Mouse (Mus musculus) myocyte (in vitro differentiated cells): ENCODE results near the gene Tmem255b. TPM values are rescaled to one million over a fixed set of nuclear protein-coding genes. Genes with fewer than 3 reads are reported as not detected.

Experiments used
- H3K27me3 ChIP-seq: one replicate; pipeline ENCODE4 v1.6.1; 2011; ENCODE audit not compliant: control insufficient read depth, insufficient read depth, insufficient read length
- H3K36me3 ChIP-seq: one replicate; pipeline ENCODE4 v1.6.1; 2011; ENCODE audit not compliant: control insufficient read depth, insufficient read depth
- H3K4me2 ChIP-seq: one replicate; pipeline ENCODE4 v1.6.1; 2011; ENCODE audit warnings: low read depth, control low read depth
- H3K4me3 ChIP-seq: one replicate; pipeline ENCODE4 v1.5.1; 2011; ENCODE audit warnings: mild to moderate bottlenecking, control low read depth, moderate library complexity
- H3K79me2 ChIP-seq: one replicate; pipeline ENCODE4 v1.6.1; 2011; ENCODE audit not compliant: control insufficient read depth, insufficient read depth
- H3ac ChIP-seq: one replicate; pipeline ENCODE4 v1.6.1; 2011; ENCODE audit not compliant: control insufficient read depth, insufficient read length
- CEBPB ChIP-seq: IDR thresholded peaks from 2 replicates; pipeline ENCODE4 v1.6.1; 2011; ENCODE audit warnings: mild to moderate bottlenecking, moderate library complexity; ENCODE audit not compliant: poor library complexity, insufficient read depth, severe bottlenecking
- E2F4 ChIP-seq: IDR thresholded peaks from one replicate; pipeline ENCODE4 v1.6.1; 2011; ENCODE audit warnings: mild to moderate bottlenecking, control low read depth, moderate library complexity; ENCODE audit not compliant: insufficient read depth
- MAX ChIP-seq: IDR thresholded peaks from one replicate; pipeline ENCODE4 v1.6.1; 2011; ENCODE audit warnings: low read depth, mild to moderate bottlenecking, control low read depth
- MYOD1 ChIP-seq, 3 experiments: IDR thresholded peaks; one replicate each; pipeline ENCODE4 v1.6.1; 2011; ENCODE audit warnings: control low read depth in 2 of 3, low read depth in 2 of 3, mild to moderate bottlenecking in 2 of 3, moderate library complexity in 1 of 3; ENCODE audit not compliant: insufficient read length in 2 of 3, control insufficient read depth in 1 of 3
- MYOG ChIP-seq, 3 experiments: IDR thresholded peaks; one replicate each; pipeline ENCODE4 v1.6.1; 2011; ENCODE audit warnings: control low read depth in 2 of 3, low read depth in 2 of 3, mild to moderate bottlenecking in 2 of 3; ENCODE audit not compliant: insufficient read length in 2 of 3, control insufficient read depth in 1 of 3, insufficient read depth in 1 of 3
- POLR2A ChIP-seq: IDR thresholded peaks from one replicate; pipeline ENCODE4 v1.6.1; 2011; ENCODE audit warnings: low read depth, mild to moderate bottlenecking, control low read depth, moderate library complexity; ENCODE audit not compliant: insufficient read length
- POLR2AphosphoS2 ChIP-seq: IDR thresholded peaks from one replicate; pipeline ENCODE4 v1.6.1; 2011; ENCODE audit warnings: low read depth, control low read depth; ENCODE audit not compliant: insufficient read length
- REST ChIP-seq: IDR thresholded peaks from one replicate; pipeline ENCODE4 v1.6.1; 2011; ENCODE audit warnings: mild to moderate bottlenecking, control low read depth, moderate library complexity; ENCODE audit not compliant: insufficient read depth, insufficient read length
- SRF ChIP-seq: IDR thresholded peaks from one replicate; pipeline ENCODE4 v1.6.1; 2011; ENCODE audit warnings: low read depth; ENCODE audit not compliant: control insufficient read depth, insufficient read length
- TCF12 ChIP-seq: IDR thresholded peaks from one replicate; pipeline ENCODE4 v1.6.1; 2011; ENCODE audit warnings: mild to moderate bottlenecking, control low read depth; ENCODE audit not compliant: poor library complexity, insufficient read depth, severe bottlenecking
- TCF3 ChIP-seq: IDR thresholded peaks from one replicate; pipeline ENCODE4 v1.6.1; 2011; ENCODE audit warnings: low read depth, control low read depth; ENCODE audit not compliant: insufficient read length
- USF1 ChIP-seq: IDR thresholded peaks from one replicate; pipeline ENCODE4 v1.6.1; 2011; ENCODE audit warnings: low read depth, mild to moderate bottlenecking, control low read depth, moderate library complexity
- polyA plus RNA-seq: library from polyadenylated mRNA; unstranded; fragments of >200 nt; fragmentation: generic; extraction: Trizol; gene quantifications from one replicate; pipeline ENCODE4 v1.2.1, GENCODE M21; 2012; ENCODE audit warnings: missing spikeins

Tmem255b gene
- polyA plus RNA-seq, 1 experiment, result not detected

DNA sequence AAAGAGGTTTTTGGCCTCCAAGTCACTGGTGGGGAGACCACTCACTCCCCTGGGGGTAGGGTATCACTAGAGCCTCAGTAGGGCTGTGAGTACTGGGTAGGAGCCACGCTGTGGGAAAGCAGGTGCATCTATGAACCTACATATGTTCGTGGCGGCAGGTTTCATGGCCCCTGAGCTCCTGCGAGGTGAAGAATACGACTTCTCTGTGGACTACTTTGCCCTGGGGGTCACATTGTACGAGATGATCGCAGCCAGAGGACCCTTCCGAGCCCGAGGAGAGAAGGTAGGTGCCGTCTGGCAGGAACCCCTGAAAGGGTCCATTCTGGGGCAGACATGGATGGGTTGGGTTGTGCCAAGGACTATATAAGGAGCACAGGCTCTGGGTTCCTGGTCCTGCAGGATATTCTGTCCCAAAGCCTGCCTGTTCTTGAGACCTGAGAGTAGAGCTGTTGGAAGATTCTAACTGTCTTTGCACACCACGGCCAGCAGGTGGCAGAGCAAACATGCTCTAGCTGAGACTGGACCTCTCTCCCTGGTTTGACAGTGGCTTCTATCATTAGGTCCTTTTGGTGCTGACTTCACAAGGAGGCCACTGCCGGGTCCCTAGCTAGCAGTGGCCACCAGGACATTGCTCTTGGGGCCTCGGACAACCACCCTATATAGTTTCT lies 22.0 kb upstream of the Tmem255b start:
- no peak overlapping the region for H3ac ChIP-seq
- H3K4me2 ChIP-seq, result no peak overlapping the region
- TF ChIP-seq SRF, result no peak
- no peak overlapping the region for H3K4me3 ChIP-seq
- peaks cover 44% of the 10 kb centered on the region for H3K27me3 ChIP-seq
- no peaks in the 10 kb centered on the region for H3K79me2 ChIP-seq
- H3K36me3 ChIP-seq, result no peaks in the 10 kb centered on the region

DNA sequence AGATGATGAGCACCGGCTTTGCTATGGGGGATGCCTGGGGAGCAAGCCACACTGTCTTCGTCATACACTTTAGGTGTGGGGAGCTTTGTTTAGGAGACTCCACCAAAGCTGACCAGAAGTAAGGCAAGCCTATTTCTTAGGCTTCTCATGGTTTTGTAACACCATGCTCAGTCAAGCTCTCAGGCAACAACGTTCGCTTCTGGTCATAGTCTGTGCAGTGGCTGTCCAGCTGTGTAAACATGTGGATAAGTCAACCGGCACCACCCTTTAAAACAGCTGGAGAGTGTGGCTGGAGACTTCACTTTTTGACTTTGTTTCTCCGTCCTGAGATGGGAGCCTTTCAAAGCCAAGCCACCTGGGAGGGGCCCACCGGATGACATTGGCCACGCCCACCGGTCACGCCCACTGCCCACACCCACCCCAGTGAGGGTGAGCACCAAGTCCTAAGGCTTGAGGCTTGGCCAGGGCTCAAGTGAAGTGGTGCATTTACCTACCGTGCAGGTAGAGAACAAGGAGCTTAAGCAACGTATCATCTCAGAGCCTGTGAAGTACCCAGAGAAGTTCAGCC lies 21.1 kb upstream of the Tmem255b start:
- peaks cover 39% of the 10 kb centered on the region for H3K27me3 ChIP-seq
- no peak overlapping the region for H3K4me2 ChIP-seq
- TF ChIP-seq POLR2AphosphoS2 (no peak), POLR2A (no peak), TCF3 (no peak), SRF (no peak), REST (no peak), TCF12 (no peak), MAX (no peak), MYOD1 (IDR thresholded peaks at IDR 0.05; ENCODE audit: control insufficient read depth in 1 of 3, insufficient read length in 2 of 3, low read depth in 2 of 3) (no peak), CEBPB (no peak), MYOG (IDR thresholded peaks at IDR 0.05; ENCODE audit: control insufficient read depth in 1 of 3, insufficient read depth in 1 of 3, insufficient read length in 2 of 3, low read depth in 2 of 3) (no peak), USF1 (no peak), E2F4 (no peak)
- H3K79me2 ChIP-seq, result no peaks in the 10 kb centered on the region
- H3K4me3 ChIP-seq, result no peak overlapping the region
- H3ac ChIP-seq, result no peak overlapping the region
- no peaks in the 10 kb centered on the region for H3K36me3 ChIP-seq

- H3K79me2 ChIP-seq, result no peaks in the 10 kb centered on the region
- H3ac ChIP-seq, result no peak overlapping the region
- no peaks in the 10 kb centered on the region for H3K36me3 ChIP-seq
- H3K4me2 ChIP-seq, result no peak overlapping the region
- TF ChIP-seq MAX (no peak), MYOD1 (IDR thresholded peaks at IDR 0.05; ENCODE audit: control insufficient read depth in 1 of 3, insufficient read length in 2 of 3, low read depth in 2 of 3) (no peak), E2F4 (no peak), USF1 (no peak), TCF12 (no peak), SRF (no peak)
- H3K4me3 ChIP-seq, result no peak overlapping the region
- peaks cover 32% of the 10 kb centered on the region for H3K27me3 ChIP-seq
Measured at GRCm38 (mm10) chr8:13415879-13416278, 19.1 kb upstream of the Tmem255b start.

DNA sequence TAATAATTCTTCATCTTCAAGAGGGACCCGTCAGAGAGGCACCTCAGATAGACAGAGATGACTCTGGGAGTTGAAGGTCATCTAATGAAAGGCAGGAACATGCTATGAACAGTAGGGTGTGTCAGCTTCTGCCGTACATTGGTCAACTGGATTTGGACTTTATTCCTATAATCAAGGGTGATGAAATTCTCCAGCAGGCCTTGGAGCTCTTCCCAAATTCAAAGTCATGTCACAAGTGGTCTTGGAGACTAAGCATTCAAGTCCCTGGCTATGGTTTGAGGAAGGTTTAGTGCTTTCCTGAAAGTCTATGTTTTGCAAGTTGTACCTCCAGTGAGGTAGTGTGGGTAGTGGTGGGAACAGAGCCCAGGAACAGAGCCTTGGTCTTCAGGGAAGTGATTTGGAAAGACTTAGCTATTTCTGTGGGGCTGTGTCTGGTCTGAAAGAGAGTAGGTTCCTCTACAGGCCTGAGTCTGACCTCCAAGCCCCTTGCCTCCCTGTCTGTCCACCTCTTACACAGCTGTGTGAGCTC lies 15.8 kb upstream of the Tmem255b start:
- Histone ChIP-seq H3ac (no peak overlapping the region), H3K36me3 (no peaks in the 10 kb centered on the region), H3K4me3 (no peak overlapping the region), H3K79me2 (no peaks in the 10 kb centered on the region), H3K27me3 (peaks cover 24% of the 10 kb centered on the region), H3K4me2 (no peak overlapping the region)
- TF ChIP-seq TCF3, result no peak
- TF ChIP-seq MYOD1 (IDR thresholded peaks at IDR 0.05; ENCODE audit: control insufficient read depth in 1 of 3, insufficient read length in 2 of 3, low read depth in 2 of 3), result no peak
- TF ChIP-seq E2F4, result no peak
- TF ChIP-seq POLR2A, result no peak
- no peak for TF ChIP-seq CEBPB
- TF ChIP-seq MAX, result no peak
- no peak for TF ChIP-seq POLR2AphosphoS2
- no peak for TF ChIP-seq TCF12
- no peak for TF ChIP-seq USF1
- TF ChIP-seq REST, result no peak
- no peak for TF ChIP-seq MYOG (IDR thresholded peaks at IDR 0.05; ENCODE audit: control insufficient read depth in 1 of 3, insufficient read depth in 1 of 3, insufficient read length in 2 of 3, low read depth in 2 of 3)
- no peak for TF ChIP-seq SRF

- no peak for TF ChIP-seq POLR2A
- TF ChIP-seq SRF, result no peak
- Histone ChIP-seq H3K4me3 (no peak overlapping the region), H3ac (no peak overlapping the region), H3K36me3 (no peaks in the 10 kb centered on the region), H3K79me2 (no peaks in the 10 kb centered on the region), H3K4me2 (no peak overlapping the region), H3K27me3 (peaks cover 8% of the 10 kb centered on the region)
Measured at GRCm38 (mm10) chr8:13420970-13421369, 14.0 kb upstream of the Tmem255b start.
